Mouse (Mus musculus) naive thymus-derived CD4-positive, alpha-beta T cell, adult 2 months (primary cell): ENCODE measurements around the gene Ryk.

Source experiments
- DNase-seq: peaks from one replicate; pipeline ENCODE4 v3.0.0-alpha.2; 2011; ENCODE audit warnings: low read depth

The Ryk gene

GRCm38 (mm10) chr9:102951091-102951994 lies 116.6 kb downstream of the Ryk start:
- DNase-seq = no peak

GRCm38 (mm10) chr9:102955866-102956265 lies 121.1 kb downstream of the Ryk start:
- no peak for DNase-seq
